Mouse (Mus musculus): ENCODE data around the gene Xdh.

The Xdh gene

GRCm38 (mm10) chr17:73950062-73950735 lies at the start of gene Xdh:
TSS of gene Xdh (minus strand) at chr17:73950196.
- WGBS: 78% methylated on average over 13 of the region's 13 CpGs

GRCm38 (mm10) chr17:73995907-73996645 lies 46.1 kb upstream of the Xdh start:
- WGBS: 92% methylated on average over 13 of the region's 13 CpGs

- 87% methylated on average over 4 of the region's 4 CpGs for WGBS
Measured at GRCm38 (mm10) chr17:73991264-73991663, 41.3 kb upstream of the Xdh start.

- WGBS: 74% methylated on average over 2 of the region's 2 CpGs
Measured at GRCm38 (mm10) chr17:73986571-73986970, 36.6 kb upstream of the Xdh start.

- 92% methylated on average over 4 of the region's 4 CpGs for WGBS
Measured at GRCm38 (mm10) chr17:73985936-73986335, 35.9 kb upstream of the Xdh start.

GRCm38 (mm10) chr17:73984508-73984907 lies 34.5 kb upstream of the Xdh start:
- WGBS: 52% methylated on average over 4 of the region's 4 CpGs

GRCm38 (mm10) chr17:73982871-73983270 lies 32.9 kb upstream of the Xdh start:
- 77% methylated on average over 1 of the region's 1 CpGs for WGBS

GRCm38 (mm10) chr17:73972648-73973047 lies 22.7 kb upstream of the Xdh start:
- WGBS: 90% methylated on average over 11 of the region's 11 CpGs

GRCm38 (mm10) chr17:73971291-73971690 lies 21.3 kb upstream of the Xdh start:
- 66% methylated on average over 4 of the region's 4 CpGs for WGBS

- 45% methylated on average over 3 of the region's 3 CpGs for WGBS
Measured at GRCm38 (mm10) chr17:73970361-73971027, 20.5 kb upstream of the Xdh start.

GRCm38 (mm10) chr17:73964856-73965255 lies 14.9 kb upstream of the Xdh start:
- 52% methylated on average over 9 of the region's 9 CpGs for WGBS

- WGBS: 45% methylated on average over 2 of the region's 2 CpGs
Measured at GRCm38 (mm10) chr17:73962628-73963043, 12.6 kb upstream of the Xdh start.

GRCm38 (mm10) chr17:73961801-73962403 lies 11.9 kb upstream of the Xdh start:
- 79% methylated on average over 1 of the region's 1 CpGs for WGBS

GRCm38 (mm10) chr17:73960745-73961144 lies 10.7 kb upstream of the Xdh start:
- WGBS: 87% methylated on average over 4 of the region's 4 CpGs

- 91% methylated on average over 4 of the region's 4 CpGs for WGBS
Measured at GRCm38 (mm10) chr17:73952103-73952521, 2.1 kb upstream of the Xdh start.

- 90% methylated on average over 5 of the region's 5 CpGs for WGBS
Measured at GRCm38 (mm10) chr17:73950970-73951369, 974 bp upstream of the Xdh start.

GRCm38 (mm10) chr17:73949498-73949897 lies 498 bp downstream of the Xdh start:
- 62% methylated on average over 4 of the region's 4 CpGs for WGBS

GRCm38 (mm10) chr17:73948801-73949200 lies 1.2 kb downstream of the Xdh start:
- WGBS: 81% methylated on average over 2 of the region's 2 CpGs

- 39% methylated on average over 3 of the region's 3 CpGs for WGBS
Measured at GRCm38 (mm10) chr17:73948039-73948438, 2.0 kb downstream of the Xdh start.

GRCm38 (mm10) chr17:73946856-73947255 lies 3.1 kb downstream of the Xdh start:
- WGBS: 56% methylated on average over 5 of the region's 5 CpGs

GRCm38 (mm10) chr17:73944661-73945060 lies 5.3 kb downstream of the Xdh start:
- WGBS: 75% methylated on average over 5 of the region's 5 CpGs

- 77% methylated on average over 3 of the region's 3 CpGs for WGBS
Measured at GRCm38 (mm10) chr17:73942268-73942962, 7.6 kb downstream of the Xdh start.

Measured in cerebral cortex, adult 2 months (tissue).